Mouse (Mus musculus): ENCODE measurements around the gene Traf7. TPM values are rescaled to one million over a fixed set of nuclear protein-coding genes. Genes with fewer than 3 reads are reported as not detected.

The Traf7 gene
- total and polyA plus RNA-seq, 3 experiments = 121 to 261 TPM; not detected in 1

DNA sequence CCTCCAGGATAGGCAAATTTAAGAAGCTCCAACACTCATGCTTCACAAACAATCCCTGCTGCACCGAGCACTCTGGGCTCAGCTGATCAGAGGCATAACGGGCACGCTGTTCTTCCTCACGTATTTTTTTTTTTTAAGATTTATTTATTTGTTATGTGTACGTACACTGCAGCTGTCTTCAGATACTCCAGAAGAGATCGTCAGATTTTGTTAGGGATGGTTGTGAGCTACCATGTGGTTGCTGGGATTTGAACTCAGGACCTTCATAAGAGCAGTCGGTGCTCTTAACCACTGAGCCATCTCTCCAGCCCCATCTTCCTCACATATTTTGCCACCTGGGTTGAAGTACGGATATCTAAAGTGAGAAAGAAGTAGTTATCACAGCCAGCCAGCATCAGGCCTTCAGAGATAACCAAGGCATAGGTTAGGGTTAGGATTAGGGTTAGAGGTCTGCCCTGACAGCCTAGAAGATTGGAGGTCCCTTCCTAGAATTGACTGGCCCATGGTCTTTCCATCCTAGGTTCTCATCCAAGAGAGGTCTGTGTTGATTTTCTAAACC is 6.5 kb upstream of the Traf7 start, which contains the start of gene Rab26:
Gene Rab26, minus strand, starts transcription at position 51 of the 559 bp plus-strand sequence.
- Histone ChIP-seq H3K27ac (ENCODE audit: control insufficient read depth, low read depth, low read length) (no peak within 1 kb of the TSS), H3K4me1 (ENCODE audit: control insufficient read depth in 1 of 2, insufficient read depth in 2 of 2, low read length in 2 of 2) (0 out of 4 replicates have a peak, but pooled peaks cover 0 to 4% of the 10 kb centered on the region in 2 experiments), H3K9me3 (replicated peaks; ENCODE audit: insufficient read depth, low read length) (no peaks in the 10 kb centered on the region), H3K4me3 (ENCODE audit: control insufficient read depth in 1 of 2, insufficient read depth in 1 of 2, low read depth in 2 of 2, low read length in 2 of 2) (peak within 1 kb of the TSS; percentile 40 to 41), H3K27me3 (ENCODE audit: control insufficient read depth in 1 of 2, insufficient read depth in 2 of 2, low read length in 2 of 2) (no peaks in the 10 kb centered on the region), H3K36me3 (ENCODE audit: control insufficient read depth in 1 of 2, insufficient read depth in 2 of 2, low read length in 2 of 2) (no peaks in the 10 kb centered on the region), H3K79me2 (ENCODE audit: control insufficient read depth, insufficient read depth, low read length, poor library complexity) (peaks cover 2% of the 10 kb centered on the region; the same call in 1 of the 2 replicates), H3K9ac (ENCODE audit: control insufficient read depth, low read depth, low read length, poor library complexity, severe bottlenecking) (no peak within 1 kb of the TSS)
- TF ChIP-seq TCF12 (IDR thresholded peaks at IDR 0.05; ENCODE audit: low read depth, low read length) = peak; percentile 62
- TF ChIP-seq EP300 (IDR thresholded peaks at IDR 0.05; ENCODE audit: low read depth in 1 of 2, low read length in 2 of 2) = peak in 1 of 2 experiments; percentile 42; a peak in 1 of 4 replicates
- TF ChIP-seq ZNF384 (IDR thresholded peaks at IDR 0.05; ENCODE audit: low read depth, low read length) = no peak
- peak; percentile 91 for TF ChIP-seq TBP (IDR thresholded peaks at IDR 0.05; ENCODE audit: low read depth, low read length)
- peak; percentile 17; the same call in 1 of the 2 replicates for TF ChIP-seq SIN3A (IDR thresholded peaks at IDR 0.05; ENCODE audit: low read length)
- no peak for TF ChIP-seq POLR2A (IDR thresholded peaks at IDR 0.05; ENCODE audit: control insufficient read depth in 1 of 2, insufficient read depth in 1 of 2, low read depth in 1 of 2, low read length in 2 of 2, poor library complexity in 1 of 2)
- no peak for TF ChIP-seq NELFE (IDR thresholded peaks at IDR 0.05; ENCODE audit: low read depth, low read length)
- no peak for TF ChIP-seq MAX (IDR thresholded peaks at IDR 0.05; ENCODE audit: low read length)
- peak; percentile 32 for DNase-seq (ENCODE audit: low read depth, low spot score)

DNA sequence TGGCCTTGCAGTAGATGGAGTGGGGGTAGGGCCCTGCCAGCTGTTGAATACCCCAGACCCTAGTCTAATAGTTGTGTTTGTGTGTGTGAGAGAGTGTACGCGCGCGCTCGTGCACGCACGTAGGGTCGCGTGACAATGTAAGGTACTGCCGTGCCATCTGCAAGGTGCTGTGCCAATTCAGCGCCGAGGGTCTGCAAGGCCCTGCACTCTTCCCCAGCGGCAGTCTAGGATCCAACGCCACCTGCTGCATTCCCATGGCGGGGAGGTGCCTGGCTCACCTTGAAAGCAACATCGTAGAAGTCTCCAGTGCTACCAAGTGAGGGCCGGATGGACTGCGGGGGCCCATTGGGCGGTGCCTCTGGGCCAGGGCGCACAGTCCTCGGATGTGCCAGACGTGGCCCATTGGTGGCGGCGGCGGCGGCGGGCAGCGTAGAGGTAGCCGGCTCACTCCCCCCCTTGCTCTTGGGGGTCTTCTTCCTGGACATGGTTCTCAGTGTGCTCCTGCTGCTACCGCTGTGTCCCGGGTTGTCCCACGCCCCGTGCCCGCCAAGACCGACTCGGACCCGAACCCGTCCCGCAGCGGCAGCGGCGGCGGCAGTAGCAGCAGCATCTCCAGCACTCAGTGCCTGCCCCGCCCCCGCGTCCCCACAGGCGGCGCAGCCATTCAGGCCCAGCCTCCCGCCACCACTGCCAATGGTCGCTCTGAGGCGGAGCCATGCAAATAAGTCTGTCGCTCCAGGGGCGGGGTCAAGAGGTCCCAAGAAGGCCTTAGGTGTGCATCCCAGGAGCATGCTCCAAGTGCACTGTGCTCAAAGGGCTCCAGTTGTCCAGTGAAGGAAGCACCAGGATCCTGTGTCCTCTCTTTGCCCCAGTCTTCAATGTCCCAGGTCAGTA is 5.6 kb upstream of the Traf7 start:
- Histone ChIP-seq H3K4me1 (ENCODE audit: control insufficient read depth in 1 of 2, insufficient read depth in 2 of 2, low read length in 2 of 2) (0 out of 4 replicates have a peak, but pooled peaks cover 0 to 4% of the 10 kb centered on the region in 2 experiments), H3K27me3 (ENCODE audit: control insufficient read depth in 1 of 2, insufficient read depth in 2 of 2, low read length in 2 of 2) (no peaks in the 10 kb centered on the region), H3K9me3 (replicated peaks; ENCODE audit: insufficient read depth, low read length) (no peaks in the 10 kb centered on the region), H3K4me3 (ENCODE audit: control insufficient read depth in 1 of 2, insufficient read depth in 1 of 2, low read depth in 2 of 2, low read length in 2 of 2) (peak overlapping the region; percentile 40 to 41), H3K9ac (ENCODE audit: control insufficient read depth, low read depth, low read length, poor library complexity, severe bottlenecking) (no peak overlapping the region), H3K36me3 (ENCODE audit: control insufficient read depth in 1 of 2, insufficient read depth in 2 of 2, low read length in 2 of 2) (no peaks in the 10 kb centered on the region; a peak in 1 of 4 replicates), H3K79me2 (ENCODE audit: control insufficient read depth, insufficient read depth, low read length, poor library complexity) (peaks cover 11% of the 10 kb centered on the region), H3K27ac (ENCODE audit: control insufficient read depth, low read depth, low read length) (no peak overlapping the region)
- TF ChIP-seq POLR2AphosphoS2 (IDR thresholded peaks at IDR 0.05; ENCODE audit: low read length) (no peak), NRF1 (IDR thresholded peaks at IDR 0.05; ENCODE audit: insufficient read depth, low read depth, low read length, poor library complexity, severe bottlenecking) (peak; percentile 61)
- DNase-seq (ENCODE audit: low read depth, low spot score) = peak; percentile 95

DNA sequence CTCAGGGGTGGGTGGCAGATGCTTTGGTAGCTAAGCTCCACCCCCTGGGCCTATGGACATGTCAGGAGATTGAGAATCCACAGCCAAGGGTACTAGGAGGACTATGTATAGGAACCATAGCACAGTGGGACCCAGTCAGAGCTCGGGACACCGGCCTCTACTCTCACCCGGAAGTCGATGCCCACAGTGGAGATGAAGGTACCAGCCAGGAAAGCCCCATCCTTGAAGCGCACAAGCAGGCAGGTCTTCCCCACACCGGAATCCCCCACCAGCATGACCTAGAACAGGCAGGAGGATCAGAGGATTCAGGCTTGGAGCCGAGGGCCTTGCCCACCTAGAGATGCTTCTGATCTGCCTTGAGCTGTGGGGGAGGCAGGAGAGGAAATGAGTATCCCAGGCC is 4.3 kb upstream of the Traf7 start:
- no peak for TF ChIP-seq E2F4 (IDR thresholded peaks at IDR 0.05; ENCODE audit: borderline replicate concordance, low read depth, low read length)
- TF ChIP-seq ELF1 (IDR thresholded peaks at IDR 0.05; ENCODE audit: low read depth, low read length) = no peak
- no peak for TF ChIP-seq MAZ (IDR thresholded peaks at IDR 0.05; ENCODE audit: low read depth, low read length)
- TF ChIP-seq MXI1 (IDR thresholded peaks at IDR 0.05; ENCODE audit: low read depth, low read length) = no peak
- TF ChIP-seq MAX (IDR thresholded peaks at IDR 0.05; ENCODE audit: low read length) = no peak
- no peak for TF ChIP-seq RCOR1 (IDR thresholded peaks at IDR 0.05; ENCODE audit: low read depth, low read length)
- TF ChIP-seq UBTF (IDR thresholded peaks at IDR 0.05; ENCODE audit: borderline replicate concordance, insufficient read depth, low read depth, low read length) = no peak
- TF ChIP-seq POLR2AphosphoS5 (IDR thresholded peaks at IDR 0.05; ENCODE audit: borderline replicate concordance, low read depth, low read length) = no peak
- TF ChIP-seq EP300 (IDR thresholded peaks at IDR 0.05; ENCODE audit: low read depth in 1 of 2, low read length in 2 of 2) = no peak
- Histone ChIP-seq H3K27ac (ENCODE audit: control insufficient read depth, low read depth, low read length) (no peak overlapping the region), H3K4me1 (ENCODE audit: control insufficient read depth in 1 of 2, insufficient read depth in 2 of 2, low read length in 2 of 2) (0 out of 4 replicates have a peak, but pooled peaks cover 0 to 4% of the 10 kb centered on the region in 2 experiments), H3K27me3 (ENCODE audit: control insufficient read depth in 1 of 2, insufficient read depth in 2 of 2, low read length in 2 of 2) (no peaks in the 10 kb centered on the region), H3K36me3 (ENCODE audit: control insufficient read depth in 1 of 2, insufficient read depth in 2 of 2, low read length in 2 of 2) (no peaks in the 10 kb centered on the region; a peak in 1 of 4 replicates), H3K4me3 (ENCODE audit: control insufficient read depth in 1 of 2, insufficient read depth in 1 of 2, low read depth in 2 of 2, low read length in 2 of 2) (no peak overlapping the region), H3K79me2 (ENCODE audit: control insufficient read depth, insufficient read depth, low read length, poor library complexity) (peaks cover 19% of the 10 kb centered on the region), H3K9ac (ENCODE audit: control insufficient read depth, low read depth, low read length, poor library complexity, severe bottlenecking) (no peak overlapping the region), H3K9me3 (replicated peaks; ENCODE audit: insufficient read depth, low read length) (no peaks in the 10 kb centered on the region)
- DNase-seq (ENCODE audit: low read depth, low spot score) = no peak
